Mouse (Mus musculus): ENCODE data around the gene Zfp184.

Zfp184 gene

DNA sequence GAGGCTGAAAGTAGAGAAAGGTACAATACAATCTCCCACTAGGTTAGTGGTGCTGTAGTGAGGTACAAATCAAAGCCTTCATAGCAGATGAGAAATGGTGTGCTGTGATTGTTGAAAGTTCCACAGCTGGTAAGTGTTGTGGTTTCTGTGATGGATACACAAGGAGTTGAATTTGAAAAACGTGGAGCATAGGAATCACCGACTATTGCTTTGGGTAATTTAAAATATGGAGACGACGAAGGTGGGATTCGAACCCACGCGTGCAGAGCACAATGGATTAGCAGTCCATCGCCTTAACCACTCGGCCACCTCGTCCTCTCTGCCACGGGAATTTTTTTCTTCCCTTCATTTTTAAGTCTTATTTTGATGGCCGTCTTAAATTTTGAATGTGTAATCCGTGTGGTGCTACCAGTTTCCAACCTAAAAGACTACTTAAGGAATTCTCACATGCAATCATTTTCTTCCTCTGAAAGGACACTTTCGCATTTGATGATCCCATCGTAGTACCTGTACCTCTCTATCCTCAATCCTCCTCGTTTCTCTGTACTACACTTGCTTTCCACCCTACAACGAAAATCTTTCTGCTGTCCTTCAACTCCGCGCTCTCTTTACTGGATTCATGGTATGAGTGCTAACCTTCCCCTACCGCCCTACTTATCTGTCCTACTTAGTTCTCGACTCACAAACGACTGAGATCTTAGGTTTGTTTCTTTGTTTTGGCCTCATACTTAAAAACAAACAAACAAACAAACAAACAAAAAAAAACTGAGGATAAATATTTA, 49.3 kb downstream of the Zfp184 start:
- no peak for DNase-seq

DNA sequence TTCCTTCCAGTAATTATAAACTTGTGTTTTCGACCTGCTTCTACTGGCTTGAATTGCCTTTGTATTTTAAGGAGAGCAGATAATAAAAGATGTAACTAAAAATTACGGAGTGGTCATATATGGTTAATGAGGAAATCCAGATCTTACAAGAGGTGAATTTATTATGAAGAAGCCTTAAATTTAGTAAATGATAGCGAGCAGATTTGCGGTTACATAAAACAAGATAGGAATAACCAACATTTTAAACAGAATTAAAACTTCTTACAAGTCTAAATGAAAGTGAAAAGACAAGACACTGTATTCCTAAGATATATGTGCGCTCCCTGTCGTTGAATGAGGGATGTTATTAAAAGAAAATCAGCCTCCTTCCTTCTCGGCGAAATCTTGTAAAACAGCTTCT, 50.0 kb downstream of the Zfp184 start:
- no peak for DNase-seq

DNA sequence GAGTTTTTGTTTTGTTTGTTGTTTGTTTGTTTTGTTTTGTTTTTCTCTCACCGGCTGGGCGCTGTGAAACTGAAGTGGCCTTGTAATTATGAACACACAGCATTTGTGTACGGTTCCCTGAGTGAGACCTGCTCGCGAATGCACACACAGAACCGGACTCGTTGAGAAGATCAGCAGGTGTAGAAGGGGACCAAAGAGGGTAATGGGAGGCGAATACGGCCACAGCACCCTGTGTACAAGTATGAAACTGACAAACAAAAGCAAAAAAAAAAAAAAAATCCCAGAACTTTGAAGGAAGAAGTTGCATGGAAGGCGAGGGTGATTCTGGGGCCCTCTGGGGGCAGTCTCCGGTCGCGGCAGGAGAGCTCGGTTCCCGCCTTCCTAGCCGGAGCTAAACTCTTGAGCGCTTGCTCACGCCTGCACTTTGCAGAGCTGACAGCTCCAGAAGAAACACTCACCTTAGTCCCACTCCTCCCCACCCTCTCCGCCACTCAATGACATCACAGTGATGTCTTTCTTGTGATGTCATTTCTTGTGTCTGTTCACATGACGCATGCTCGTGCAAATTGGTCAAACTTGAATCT, 50.5 kb downstream of the Zfp184 start:
- DNase-seq, result no peak

DNA sequence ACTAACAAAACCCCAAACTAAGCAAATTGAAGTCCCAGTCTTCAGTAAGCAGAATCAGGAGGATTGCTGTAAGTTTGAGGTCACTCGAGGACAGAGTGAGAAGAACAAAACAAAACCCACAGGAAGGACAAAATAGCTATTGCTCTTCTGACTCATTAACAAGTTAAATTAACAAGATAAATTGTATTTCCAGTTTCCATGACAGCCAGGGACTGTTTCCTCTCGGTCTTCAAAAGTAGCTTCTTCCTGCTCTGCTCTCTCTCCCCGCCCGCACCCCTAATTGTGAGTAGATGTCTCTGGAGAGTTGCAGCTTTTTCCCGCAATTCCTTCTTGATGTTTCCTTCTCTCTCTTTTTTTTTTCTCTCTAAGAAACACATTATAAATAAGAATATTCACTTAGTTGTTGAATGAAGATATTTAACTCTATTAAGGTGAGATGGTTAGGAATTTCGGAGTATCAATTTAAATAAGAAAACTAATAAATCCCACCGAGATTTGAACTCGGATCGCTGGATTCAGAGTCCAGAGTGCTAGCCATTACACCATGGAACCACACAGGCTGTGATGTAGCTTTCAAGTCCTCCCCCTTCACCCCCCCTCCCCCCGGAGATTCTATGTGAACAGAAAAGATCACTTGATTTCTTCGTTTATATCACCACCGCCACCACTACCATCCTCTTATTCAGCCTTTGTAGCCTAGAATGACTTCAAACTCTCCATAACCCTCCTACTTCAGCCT, 51.4 kb downstream of the Zfp184 start:
- no peak for DNase-seq

DNA sequence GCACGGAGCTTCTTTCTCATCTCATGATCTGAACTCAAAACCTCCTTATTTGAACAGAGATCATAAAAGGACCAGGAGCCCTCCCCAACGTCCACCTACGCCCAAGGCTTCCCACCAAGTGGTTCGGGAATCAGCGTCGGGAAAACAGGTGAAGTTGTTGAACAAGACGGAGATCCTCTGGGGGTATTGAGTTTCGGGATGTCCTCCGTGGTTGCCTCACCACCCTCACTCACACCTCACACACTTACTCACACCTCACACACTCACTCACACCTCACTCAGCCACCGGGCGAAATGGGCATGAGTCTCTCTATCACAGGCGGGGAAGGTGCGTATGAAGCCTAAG, 51.9 kb downstream of the Zfp184 start:
- DNase-seq, result no peak

DNA sequence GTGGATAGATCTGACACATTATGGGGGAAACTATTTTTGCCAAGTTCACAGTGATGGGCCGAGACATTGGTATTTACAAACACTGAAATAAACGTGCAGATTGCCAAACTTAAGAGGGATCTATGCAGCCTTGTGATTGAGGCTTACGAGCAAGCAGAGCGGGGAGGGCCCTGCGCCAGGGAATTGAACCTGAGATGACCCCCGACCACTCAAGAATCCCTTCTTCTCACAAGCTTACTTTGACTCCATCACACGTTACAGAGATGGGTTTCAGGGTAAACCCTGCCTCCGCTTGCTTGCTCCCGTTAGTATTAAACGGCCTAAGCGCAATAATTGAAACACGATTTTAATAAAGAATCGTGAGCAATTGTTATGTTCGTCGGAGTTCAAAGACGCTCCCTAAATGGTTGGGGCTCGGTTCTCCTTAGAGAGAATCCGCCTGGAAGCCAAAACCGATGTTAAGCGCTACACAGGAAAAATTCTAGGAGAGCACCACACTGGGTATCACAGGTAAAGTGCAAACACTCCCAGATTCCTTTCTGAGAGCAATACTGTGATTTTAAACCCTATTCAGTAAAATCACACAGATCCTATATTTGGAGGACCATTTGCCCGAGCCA, 52.4 kb downstream of the Zfp184 start:
- DNase-seq, result no peak

DNA sequence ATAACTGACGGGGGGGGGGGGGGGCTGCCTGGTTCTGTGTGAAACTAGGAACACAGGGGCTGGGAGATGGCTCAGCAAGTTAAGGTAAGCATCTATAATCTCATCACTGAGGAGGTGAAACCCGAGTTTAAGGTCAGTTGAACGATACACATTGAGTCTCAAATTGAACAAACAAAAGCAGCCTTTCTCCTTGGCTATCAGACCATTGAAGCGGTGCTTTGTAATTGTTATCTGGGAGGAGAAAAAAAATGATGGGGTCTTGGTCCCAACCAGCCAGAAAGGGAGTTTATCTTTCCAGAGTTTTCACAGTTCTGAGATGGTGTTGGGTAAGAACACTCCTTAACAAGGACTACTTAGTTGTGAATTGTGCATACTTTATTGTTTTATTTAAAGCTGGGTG, 52.9 kb downstream of the Zfp184 start:
- no peak for DNase-seq

DNA sequence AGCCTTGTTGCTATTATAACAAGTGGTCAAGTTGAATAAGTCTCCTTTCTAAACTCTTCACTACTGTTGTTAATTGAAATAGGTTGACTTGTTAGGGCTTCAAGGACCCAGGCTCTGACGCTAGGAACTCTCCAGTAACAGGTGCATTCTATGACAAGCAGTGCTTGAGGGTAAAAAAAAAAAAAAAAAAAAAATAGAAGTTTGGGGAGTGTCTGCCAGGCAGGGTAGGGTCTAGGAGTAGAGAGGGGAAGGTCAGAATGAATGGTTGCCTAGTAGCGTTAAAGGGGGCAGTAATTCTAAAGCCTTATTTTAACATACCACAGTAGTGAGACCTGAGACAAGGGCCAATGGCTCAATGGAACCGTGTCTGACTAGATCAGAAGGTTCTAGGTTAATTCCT, 53.5 kb downstream of the Zfp184 start:
- DNase-seq, result no peak

DNA sequence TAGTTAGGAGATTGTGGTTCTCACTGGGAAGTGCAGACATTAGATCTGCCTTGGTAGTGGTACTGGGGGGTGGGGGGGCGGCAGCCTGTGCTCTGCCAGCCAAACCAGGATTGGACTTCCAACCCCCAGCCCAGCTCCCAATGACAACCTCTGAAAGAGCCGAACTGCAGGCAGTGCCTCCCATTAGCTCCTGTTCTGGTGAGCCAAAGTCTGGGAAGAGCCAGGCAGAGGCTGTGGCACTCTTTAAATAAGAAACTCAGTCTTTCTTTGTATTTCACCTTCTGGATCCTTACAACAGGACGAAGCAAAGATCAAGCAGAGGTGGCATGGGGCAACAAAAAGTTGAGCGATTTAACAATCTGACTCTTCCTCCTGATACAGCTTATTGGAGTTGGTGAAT, 54.3 kb downstream of the Zfp184 start:
- no peak for DNase-seq

DNA sequence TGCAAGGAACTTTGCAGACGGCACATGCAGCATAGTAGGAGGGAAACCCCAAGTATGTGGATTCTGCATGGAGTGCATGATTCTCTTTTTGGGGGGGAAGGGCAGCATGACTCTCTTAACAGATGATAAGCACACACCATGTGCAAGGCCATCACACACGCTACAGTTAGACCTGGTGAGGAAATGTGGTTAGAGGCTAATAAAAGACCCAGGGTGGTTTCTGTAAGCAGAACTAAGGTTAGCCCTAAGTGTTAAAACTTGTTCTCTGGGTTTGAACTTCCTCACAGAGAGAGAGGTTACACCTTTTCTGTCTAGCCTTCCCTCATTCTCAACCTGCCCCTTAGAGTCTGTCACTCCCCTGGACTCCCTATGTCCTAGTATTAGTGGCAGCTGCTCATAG, 56.5 kb downstream of the Zfp184 start:
- no peak for DNase-seq

DNA sequence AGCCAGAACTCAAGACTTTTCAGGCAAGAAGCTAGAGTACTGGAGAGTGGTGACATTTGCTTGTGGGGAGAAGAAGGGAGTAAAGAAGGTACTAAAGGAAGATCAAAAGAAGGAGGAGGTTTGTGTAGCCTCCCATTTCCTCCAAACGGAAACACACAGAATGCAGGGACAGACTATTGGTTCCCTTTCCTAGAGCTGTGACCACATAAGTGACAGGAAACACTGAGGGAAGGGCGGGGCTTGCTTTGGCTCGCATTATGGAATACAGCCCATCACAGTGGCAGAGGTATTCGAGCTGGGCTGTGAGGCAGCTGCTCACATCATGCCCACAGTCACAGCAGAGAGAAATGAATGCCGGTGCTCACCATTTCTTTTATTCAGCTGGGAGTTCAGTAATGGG, 56.9 kb downstream of the Zfp184 start:
- no peak for DNase-seq

DNA sequence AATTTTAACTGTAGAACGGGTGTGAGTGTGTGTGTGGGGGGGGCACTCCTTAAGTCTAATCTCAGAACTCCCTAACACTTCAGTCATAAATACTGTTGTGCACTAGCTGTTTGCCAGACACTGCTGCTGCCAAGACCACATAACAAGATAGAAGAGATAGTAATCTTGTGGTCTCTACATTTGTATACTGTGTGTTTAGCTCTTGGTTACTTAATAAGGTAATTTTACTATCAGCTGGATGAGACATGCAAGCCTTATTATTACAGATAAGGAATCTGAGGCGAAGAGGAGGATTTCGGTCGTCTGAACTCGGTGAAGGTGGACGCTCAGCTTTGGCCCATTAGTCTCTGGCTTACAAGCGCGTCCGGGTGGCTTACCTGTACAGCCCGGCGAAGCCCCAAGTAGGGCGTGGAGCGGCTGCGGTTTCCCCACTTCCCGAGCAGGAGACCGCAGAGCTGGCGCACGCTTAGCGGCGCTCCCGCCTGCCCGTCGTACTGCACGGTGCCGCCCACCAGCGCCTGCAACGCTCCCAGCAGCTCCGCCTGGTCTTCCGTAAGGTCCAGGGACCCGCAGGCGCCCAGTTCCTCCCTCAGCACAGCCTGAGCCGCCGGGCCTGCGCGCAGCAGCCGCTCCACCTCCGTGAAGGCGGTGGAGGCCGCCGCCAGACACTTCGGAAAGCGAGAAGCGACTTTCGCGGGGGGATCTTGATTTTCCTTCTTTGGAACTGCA, 60.9 kb downstream of the Zfp184 start:
- no peak for DNase-seq

DNA sequence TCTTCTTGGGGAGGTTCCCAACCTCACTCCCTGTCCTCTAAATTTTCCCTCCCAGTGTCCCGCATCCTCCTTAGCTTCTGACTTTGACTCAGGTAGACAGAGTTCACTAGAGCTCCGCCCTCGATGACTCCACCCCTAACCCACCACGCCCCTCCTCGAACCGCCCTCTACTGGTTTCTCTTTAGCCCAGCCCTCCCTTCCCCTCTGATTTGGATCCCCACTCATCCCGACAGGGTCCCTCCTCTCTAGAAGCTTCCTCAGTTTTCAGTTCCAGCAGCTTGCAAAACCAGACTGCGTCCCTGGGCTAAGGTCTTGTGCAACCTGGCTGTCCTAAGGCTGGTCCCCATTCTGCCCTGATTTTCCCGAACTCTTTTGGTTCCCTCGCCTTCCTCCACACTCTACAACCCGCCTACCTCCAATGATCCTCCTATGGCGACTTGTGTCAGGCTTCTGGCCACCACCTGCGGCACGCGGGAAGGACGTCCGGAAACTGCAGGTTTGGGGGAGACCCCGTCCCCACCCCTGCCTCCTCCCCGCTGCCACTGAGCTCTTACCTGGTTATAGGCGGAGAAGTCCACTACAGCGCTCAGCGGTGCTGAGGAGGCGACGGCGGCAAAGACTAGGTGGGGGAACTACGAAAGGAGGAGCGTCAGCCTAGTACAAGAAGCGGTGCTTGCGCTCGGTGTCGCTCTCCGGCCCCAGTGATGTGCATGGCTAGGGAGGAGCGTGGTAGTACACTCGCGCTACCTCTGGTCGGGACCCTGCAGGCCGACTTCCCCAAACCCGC, 61.6 kb downstream of the Zfp184 start:
- DNase-seq, result no peak

DNA sequence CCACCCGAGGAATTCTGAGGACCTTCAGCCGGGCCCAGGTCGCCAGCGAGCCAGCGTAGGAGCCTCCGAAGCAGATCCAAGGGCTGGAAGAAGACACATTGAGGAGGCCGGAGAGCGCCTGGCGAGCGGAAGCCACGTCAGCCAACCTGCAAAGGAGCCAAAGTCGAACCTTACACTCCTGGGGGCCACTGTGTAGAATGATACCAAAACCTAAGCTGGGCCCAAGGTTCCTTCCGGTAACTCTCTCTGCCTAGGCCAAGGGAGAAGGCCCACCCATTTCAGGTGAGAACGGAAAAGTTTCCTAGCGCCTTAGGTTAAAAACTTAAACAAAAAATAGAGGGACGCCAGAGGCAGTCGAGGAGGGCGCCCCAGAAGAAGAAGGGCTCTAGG, 62.2 kb downstream of the Zfp184 start:
- DNase-seq, result no peak

DNA sequence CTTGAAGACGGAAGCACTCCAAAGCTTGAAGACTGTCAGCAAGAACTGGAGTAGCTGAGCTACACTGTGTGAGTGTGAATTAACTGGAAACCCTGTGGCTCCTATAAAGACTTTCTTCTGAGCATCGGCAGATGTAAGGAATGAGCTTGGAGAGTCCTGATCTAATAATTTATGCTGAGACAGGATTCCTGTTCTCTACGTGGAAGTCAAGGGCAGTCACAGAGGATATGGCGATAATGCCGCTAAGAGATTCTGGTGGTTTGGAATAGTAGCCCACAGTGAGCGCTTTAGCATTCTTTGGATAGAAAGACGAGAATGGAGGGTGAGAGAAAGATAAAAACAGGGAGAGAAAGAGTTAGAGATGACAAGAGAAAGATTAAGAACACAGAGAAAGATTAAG, 63.0 kb downstream of the Zfp184 start:
- no peak for DNase-seq

DNA sequence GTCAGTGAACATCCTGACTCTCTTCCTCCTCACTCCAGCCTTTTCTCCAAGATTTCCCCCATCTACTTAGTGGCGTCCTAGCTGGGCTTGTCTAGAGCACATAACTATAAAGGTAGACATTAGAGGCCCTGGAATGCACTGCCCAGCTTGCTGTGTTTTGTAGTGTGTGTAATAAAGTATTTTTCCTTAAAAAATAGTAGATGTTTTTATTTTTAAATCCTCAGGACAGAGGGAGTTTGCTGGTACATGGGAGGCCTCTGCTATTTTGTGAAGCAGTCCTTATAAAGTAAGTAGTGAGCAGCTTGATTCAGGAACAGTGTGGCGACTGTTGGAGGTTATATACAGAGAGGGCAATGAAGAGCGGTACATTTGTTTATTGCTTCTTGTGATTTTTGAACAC, 63.8 kb downstream of the Zfp184 start:
- DNase-seq, result no peak

DNA sequence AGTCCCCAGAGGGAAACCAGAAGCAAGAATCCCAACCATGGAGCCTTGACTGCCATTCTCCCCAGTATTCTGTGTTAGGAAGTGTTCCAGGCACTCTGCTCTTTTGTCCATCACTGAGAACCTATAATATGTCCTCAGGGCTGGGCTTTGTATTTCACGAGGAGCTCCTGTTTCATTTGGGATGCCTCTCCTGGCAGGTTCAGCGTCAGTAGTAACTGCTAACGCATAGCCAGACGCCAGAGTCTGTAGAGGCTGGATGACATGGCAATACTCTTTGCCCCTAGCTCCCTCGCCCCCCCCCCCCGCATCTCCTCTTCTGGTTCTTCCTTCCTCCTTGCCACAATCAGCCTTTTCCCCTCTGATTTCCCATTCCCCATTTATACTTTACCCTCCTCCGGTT, 64.7 kb downstream of the Zfp184 start, which contains the start of gene Prss16:
Gene Prss16 (minus strand): TSS at position 101 of the 400 bp plus-strand sequence.
- DNase-seq, result no peak

Measured in cerebellum, adult 11-12 months (tissue).